Mouse (Mus musculus) brain, embryonic 14.5 days (tissue): ENCODE measurements around the gene Tmem121b.

Experiments used
- CTCF ChIP-seq: fragments of 200-500 bp; IDR thresholded peaks from 2 replicates; pipeline ENCODE4 v1.5.1; 2012; ENCODE audit warnings: inconsistent platforms, mild to moderate bottlenecking, moderate library complexity, borderline replicate concordance; ENCODE audit not compliant: insufficient read depth, insufficient read length; ENCODE audit errors: extremely low read depth
- POLR2A ChIP-seq: fragments of 200-500 bp; IDR thresholded peaks from 2 replicates; pipeline ENCODE4 v1.6.1; 2012; ENCODE audit warnings: mild to moderate bottlenecking, inconsistent platforms, borderline replicate concordance; ENCODE audit not compliant: poor library complexity, insufficient read depth, insufficient read length, severe bottlenecking; ENCODE audit errors: extremely low read depth

GRCm38 (mm10) chr6:120482756-120483155 is 10.9 kb downstream of the Tmem121b start:
- TF ChIP-seq CTCF (no peak), POLR2A (no peak)
